Mouse (Mus musculus): ENCODE results near the gene Olig1.

Gene Olig1

GRCm38 (mm10) chr16:91269468-91270211 is at the start of gene Olig1:
TSS of gene Olig1 (plus strand) at chr16:91269772.
- peak; percentile 77 for DNase-seq (ENCODE audit: low read depth, low spot score)

GRCm38 (mm10) chr16:91222171-91222642 is 47.4 kb upstream of the Olig1 start:
- no peak for DNase-seq (ENCODE audit: low read depth, low spot score)

DNA sequence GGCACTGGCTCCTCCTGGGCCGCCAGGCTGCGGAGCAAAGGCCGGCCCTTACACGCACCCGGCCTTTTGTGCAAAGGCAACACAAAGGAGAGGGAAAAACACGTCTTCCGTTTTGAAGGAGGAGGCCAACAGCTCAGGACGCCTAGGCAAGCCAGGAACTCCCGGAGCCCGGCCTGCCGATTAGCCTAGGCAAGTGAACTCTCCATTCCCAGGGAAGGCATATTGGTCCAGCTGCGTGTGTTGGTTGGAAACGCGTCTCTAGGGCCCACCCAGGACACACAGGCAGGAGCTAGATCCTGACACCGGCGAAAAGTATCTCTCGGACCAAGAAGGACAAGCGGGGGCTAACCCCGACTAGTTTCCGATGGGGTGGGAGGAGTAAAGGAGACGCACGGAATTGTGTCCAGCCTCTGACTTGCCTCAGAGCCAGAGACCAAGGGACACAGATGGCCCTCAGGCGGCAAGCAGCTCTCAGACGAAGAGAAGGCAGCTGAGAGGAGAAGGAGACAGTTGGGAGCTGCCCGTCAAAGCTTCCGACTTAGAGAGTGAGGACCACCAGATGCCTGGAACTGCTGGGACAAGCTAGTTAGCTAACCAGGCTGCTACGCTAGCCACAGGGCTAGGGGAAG is 46.8 kb upstream of the Olig1 start:
- DNase-seq (ENCODE audit: low read depth, low spot score), result no peak

DNA sequence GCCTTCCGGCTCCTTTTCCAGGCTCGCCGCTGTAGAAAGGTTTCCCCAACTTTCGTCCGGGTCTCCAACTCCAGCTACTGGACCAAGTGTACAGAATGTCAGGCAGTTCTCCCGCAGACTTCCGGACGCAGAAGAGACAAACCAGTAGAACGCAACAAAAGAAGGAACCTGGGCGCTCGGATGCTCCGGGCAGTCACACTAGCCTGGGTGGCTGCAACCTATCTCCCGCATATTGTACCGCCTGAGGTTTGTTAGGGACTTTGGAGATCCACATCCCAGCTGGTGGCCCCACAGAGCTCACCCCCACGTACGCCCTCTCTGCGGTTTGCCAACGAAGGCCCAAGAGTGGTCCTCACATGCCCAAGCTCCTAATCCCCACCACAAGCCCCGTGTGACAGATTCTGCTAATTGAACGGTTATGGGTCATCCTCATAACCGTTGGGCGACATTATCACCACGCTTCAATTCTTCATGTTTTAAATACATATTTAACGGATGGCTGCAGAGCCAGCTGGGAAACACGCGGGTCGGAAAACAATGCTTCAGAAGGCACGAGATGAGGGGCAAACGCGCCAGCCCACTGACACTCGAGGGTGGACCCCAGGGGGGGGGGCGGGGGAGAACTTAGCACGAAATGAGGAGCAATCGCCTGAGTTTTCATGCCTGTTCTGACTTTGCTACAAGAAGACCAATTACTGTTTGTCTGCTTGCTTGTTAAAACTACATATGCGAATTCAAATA is 46.1 kb upstream of the Olig1 start:
- no peak for DNase-seq (ENCODE audit: low read depth, low spot score)

GRCm38 (mm10) chr16:91224068-91224402 is 45.5 kb upstream of the Olig1 start:
- no peak for DNase-seq (ENCODE audit: low read depth, low spot score)

- no peak for DNase-seq (ENCODE audit: low read depth, low spot score)
Measured at GRCm38 (mm10) chr16:91224481-91225232, 44.9 kb upstream of the Olig1 start.

DNA sequence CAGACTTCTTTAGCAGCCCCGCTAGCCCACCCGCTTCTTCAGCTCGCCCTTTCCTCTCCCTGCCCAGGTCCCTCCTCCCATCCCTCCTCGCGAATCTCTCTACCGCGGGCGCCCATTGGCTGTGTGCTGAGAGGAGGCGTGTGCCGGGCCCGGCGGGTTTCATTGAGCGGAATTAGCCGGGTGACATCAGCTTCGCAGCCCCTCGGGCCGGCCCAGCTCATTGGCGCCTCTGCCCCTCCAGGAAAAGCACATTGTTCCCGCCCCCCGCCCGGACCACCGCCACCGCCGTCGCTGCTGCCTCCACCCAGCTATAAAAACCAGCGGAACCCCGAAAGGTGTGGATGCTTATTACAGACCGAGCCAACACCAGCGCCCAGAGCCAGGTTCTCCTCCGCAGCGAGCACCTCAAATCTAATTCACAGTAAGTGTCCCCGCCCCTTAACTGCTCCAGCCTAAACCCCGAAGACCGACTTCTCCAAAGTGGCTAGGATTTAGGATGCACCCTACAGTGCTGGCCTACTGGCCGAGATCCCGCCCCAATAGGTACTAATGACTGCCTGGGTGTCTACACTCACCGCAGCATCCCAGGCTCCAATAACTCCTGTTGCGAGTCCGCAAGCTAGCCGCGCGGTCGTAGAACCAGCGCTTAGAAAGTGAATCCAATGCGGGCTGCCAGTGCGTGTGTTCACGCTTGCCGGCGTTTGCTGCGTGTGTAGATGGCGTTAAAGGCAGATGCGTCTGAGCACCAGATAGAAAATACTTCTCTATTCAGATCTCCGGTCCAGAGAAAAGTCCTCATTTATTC is 44.1 kb upstream of the Olig1 start, which contains the start of gene Olig2:
TSS of gene Olig2 (plus strand) at position 225 of the 805 bp plus-strand sequence.
- peak; percentile 31 for DNase-seq (ENCODE audit: low read depth, low spot score)

DNA sequence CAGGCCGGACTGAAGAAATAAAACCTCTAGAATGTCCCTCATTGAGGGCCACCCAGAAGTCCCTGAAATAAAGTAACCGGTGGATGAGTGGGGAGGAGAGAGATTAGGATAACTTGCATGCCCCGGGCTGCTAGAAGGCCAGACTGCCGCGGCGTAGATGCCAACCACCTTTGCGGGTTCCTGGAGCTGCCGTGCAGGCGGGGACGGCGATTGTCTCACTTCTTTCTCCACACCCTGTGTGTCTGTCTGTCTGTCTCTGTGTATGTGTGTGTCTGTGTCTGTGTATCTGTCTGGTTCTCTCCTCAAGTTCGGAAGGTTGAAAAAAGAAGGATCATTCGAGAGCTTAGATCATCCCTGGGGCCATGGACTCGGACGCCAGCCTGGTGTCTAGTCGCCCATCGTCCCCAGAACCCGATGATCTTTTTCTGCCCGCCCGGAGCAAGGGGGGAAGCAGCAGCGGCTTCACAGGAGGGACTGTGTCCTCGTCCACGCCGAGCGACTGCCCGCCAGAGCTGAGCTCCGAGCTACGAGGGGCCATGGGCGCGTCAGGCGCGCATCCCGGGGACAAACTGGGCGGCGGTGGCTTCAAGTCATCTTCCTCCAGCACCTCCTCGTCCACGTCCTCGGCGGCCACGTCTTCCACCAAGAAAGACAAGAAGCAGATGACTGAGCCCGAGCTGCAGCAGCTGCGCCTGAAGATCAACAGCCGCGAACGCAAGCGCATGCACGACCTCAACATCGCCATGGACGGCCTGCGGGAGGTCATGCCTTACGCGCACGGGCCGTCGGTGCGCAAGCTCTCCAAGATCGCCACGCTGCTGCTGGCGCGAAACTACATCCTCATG is 43.3 kb upstream of the Olig1 start:
- no peak for DNase-seq (ENCODE audit: low read depth, low spot score)

GRCm38 (mm10) chr16:91226883-91227759 is 42.5 kb upstream of the Olig1 start:
- no peak for DNase-seq (ENCODE audit: low read depth, low spot score)

- no peak for DNase-seq (ENCODE audit: low read depth, low spot score)
Measured at GRCm38 (mm10) chr16:91227760-91228043, 41.9 kb upstream of the Olig1 start.

- DNase-seq (ENCODE audit: low read depth, low spot score), result no peak
Measured at GRCm38 (mm10) chr16:91228238-91229071, 41.1 kb upstream of the Olig1 start.

DNA sequence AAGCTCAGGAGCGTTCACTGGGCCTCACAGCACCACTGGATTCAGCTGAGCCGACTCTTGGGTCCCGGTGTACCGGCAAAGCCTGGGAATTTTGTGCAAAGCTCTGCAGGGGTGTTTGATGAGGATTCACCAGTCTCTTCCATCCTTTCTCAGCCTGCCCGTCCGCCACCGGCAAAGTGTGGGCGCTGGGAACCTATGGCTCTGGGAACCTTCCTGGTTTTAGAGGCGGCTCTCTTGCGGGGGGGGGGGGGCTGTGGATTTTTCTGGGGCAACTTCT is 40.6 kb upstream of the Olig1 start:
- no peak for DNase-seq (ENCODE audit: low read depth, low spot score)

DNA sequence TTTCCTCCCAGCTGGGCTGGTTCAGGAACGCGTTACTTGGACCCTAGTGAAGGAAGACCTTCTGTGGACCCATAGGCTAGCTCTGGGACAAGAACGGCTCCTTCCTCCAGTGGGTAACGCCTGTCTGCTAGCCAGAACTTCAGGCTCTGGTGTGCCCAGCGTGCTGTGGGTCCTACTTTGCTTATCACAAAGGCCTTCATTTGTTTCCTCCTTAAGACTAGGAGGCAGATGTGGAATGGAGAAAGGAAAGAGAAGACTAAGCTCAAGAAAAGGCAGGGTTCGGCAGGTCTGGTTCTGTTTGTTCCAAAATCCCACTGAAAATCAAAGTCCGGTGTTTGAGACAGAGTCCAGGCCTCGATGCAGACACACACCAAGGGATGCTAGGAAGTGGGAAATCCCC is 39.9 kb upstream of the Olig1 start:
- DNase-seq (ENCODE audit: low read depth, low spot score), result no peak

GRCm38 (mm10) chr16:91231781-91232469 is 37.6 kb upstream of the Olig1 start:
- no peak for DNase-seq (ENCODE audit: low read depth, low spot score)

DNA sequence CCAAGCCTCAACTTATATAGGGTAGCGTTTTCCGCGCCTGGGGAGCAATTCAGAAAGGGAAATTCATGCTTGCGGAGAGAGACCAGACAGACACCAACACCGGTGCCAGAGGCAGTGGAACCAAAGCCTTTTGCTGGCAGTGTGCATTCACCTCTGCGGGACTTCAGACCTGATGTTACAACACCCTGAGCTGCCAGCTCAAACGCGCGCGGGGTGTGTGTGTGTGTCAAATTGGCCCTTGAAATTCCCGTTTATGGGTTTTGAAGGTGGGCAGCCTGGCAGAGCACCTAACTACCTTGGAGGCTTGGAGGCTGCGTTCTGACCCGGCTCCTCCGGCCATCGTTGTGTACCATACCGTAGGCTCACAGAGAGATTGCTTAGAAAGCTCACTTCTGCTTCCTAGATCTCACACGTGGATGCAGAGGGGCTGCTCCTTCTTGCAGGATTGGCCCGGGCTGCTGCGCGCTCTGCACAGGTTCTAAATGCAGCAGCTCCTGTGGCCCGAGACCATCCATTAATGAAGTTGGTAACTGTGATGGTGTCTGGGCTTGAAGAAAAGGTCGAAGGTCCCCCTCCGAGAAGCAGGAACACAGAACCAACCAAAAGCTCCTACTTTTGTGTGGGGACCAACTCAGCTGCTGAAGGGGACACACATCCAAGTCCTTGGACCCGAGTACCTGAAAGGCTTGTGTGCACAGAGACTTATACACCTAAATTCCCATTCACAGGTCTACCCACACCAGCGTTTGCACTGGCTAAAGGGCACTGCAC is 36.9 kb upstream of the Olig1 start:
- no peak for DNase-seq (ENCODE audit: low read depth, low spot score)

DNA sequence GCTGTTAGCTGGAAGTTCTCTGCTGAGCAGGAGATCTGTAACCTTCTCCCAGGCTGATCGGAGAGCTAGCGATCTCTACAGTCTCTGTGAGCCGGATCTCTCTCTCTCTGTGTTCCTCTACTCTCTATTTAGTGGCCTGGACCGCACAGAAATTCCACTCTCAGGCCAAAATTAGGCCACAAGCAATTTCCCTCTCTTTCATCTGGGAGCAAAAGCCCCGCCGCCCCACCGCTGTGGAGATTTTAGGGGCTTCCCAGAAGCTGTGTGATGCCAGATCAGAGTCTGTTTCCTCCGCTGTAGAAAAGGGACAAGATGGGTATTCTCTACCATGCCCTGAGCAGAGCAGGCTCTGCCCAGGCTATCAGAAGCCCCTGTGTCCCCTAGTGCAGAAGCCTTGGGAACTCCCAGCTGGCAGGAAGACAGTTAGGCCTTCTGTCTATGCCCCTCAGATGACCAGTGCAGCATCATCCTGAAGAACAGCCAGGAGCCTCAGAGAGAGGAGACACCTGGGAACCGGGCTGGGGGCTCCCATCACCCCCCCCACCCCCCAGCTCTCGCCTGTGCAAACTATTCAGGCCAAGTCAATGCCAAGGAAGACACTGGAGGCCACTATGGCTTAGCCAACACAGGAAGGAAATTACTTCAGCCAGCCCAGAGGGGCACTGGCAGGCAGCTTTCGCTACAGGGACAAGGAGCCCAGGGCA is 36.2 kb upstream of the Olig1 start:
- no peak for DNase-seq (ENCODE audit: low read depth, low spot score)

- no peak for DNase-seq (ENCODE audit: low read depth, low spot score)
Measured at GRCm38 (mm10) chr16:91239024-91239423, 30.5 kb upstream of the Olig1 start.

Measured in telencephalon, adult 2 months (tissue).